Mouse (Mus musculus): ENCODE data around the gene Traf7.

- TF ChIP-seq EP300 (optimal IDR thresholded peaks at IDR 0.05) (no peak), CTCF (IDR thresholded peaks at IDR 0.05; ENCODE audit: low read depth) (no peak)
These were observed 50.4 kb downstream of the Traf7 start for GRCm38 (mm10) chr17:24477053-24477984.

Measured in stomach, postnatal 0 days (tissue).